Mouse (Mus musculus) ES-Bruce4 (cell line): Measurements from ENCODE around the gene Tor2a.

Experiments used
- CTCF ChIP-seq: IDR thresholded peaks from one replicate; pipeline ENCODE4 v1.8.1; 2011; ENCODE audit warnings: low read depth, low read length
- EP300 ChIP-seq: IDR thresholded peaks from 2 replicates; pipeline ENCODE4 v1.6.1; 2011; ENCODE audit warnings: low read depth, low read length; ENCODE audit not compliant: insufficient read depth
- POLR2A ChIP-seq: IDR thresholded peaks from one replicate; pipeline ENCODE4 v1.8.1; 2011; ENCODE audit warnings: low read length; ENCODE audit not compliant: insufficient read depth

DNA sequence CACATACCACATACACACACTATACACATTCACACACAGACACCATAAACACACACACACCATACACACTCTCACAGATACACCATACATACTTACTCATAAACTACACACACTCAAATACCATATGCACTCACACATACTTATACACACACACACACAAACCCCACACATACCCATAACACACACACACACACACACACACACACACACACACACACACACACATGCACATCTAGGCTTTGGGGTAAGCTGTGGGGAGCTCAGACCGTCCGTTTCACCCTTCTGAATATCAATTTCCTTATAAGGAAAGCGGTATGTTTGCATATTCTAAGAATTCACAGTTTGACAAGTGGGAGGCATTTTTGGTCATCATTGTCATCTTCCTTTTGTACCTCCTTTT lies 34.5 kb upstream of the Tor2a start:
- TF ChIP-seq CTCF (no peak), EP300 (no peak), POLR2A (no peak)
